Mouse (Mus musculus): ENCODE measurements around the gene Deaf1.

Deaf1 gene

DNA sequence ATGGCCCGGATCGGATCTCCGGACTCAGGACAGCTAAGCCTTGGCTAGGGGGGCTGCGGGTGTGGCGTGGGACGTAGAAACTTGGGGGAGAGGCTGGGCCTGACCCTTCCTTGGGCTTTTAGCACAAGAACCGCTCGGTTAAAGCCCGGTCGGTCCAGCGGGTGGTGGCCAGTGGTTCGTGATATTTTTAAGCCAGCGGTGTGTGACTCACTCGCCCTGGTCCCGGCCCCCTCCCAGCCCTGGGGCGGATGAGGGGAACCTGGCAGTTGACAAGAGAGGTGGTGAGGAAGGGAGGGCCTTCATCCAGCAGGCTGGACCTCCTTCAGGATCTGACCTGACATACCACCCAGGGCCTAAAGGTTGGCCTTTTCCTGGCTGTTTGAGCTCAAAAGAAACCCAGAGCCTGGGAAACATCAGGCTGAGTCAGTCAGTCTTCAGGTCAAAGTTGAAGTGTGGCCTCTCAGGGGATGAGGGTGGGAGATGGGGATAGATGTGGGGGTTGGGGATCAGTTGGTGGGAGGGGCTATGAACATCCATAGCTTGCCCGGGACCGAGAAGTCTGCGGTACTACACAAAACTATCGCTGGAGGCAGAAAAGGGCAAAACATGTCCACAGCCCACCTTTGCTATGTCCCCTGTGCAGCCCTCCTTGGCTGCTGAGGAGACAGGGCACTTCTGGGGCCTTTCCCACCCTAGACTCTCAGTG, 11.9 kb upstream of the Deaf1 start:
- no peak for DNase-seq (ENCODE audit: low read depth, low spot score)

DNA sequence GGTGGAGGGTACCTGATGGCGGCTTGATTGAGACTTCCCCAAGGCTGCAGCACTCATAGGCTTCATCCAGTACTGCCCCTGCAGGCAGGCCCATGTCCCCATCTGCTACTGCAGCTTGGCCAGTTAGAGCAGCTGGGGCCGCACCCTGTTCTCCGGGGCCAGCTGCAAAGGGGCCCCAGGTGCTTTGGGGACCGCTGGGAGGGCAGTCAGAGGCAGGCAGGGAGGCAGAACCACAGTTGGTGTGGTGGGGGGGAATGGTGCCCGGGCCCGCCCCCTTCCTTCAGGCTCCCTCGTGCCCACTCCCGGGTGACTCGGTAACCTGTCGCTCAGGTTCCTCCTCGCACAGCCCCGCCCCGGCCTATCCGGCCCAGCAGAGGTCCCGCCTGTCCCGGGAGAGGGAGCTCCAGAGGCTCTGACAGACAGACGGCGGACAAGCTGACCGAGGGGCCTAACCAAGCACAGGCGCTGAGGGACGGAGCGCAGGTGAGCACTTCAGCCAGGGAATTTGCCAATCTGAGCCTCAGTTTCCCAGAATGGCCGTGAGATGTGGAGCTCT, 11.2 kb upstream of the Deaf1 start, which contains the start of gene Eps8l2:
Gene Eps8l2, plus strand, starts transcription at position 305 of the 556 bp plus-strand sequence.
- no peak for DNase-seq (ENCODE audit: low read depth, low spot score)

DNA sequence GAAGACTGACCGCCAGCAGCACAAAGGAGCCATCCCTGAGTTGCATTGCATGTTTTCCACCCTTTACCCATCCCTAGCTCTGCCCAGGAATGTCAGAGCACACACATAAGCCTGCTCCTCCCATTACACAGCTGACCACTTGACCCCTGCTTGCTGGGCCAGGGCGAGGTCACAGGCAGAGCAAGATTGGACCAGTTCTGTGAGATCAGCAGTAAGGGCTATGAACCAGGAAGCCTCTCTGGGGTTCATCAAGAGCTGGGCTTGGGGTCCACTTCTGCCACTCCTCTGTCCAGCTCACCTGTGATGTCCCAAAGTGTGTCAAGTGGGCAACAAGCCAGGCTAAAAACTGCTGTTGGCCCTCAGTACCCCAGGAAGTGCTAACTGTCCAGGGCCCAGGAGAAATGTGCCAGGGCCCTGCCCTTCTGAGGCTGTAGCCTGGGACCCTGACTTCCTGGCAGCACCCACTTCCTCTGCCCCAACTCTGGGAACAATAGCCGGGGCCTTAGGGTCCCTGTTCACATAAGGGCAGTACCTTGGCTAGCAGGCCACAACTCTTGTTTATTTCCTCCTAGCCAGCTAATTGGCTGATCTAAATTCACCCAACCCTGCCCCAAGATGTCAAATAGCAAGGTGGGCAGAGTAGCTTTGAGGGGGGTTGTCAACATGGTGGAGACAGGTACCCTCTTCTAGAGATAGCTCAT, 10.4 kb upstream of the Deaf1 start:
- no peak for DNase-seq (ENCODE audit: low read depth, low spot score)

DNA sequence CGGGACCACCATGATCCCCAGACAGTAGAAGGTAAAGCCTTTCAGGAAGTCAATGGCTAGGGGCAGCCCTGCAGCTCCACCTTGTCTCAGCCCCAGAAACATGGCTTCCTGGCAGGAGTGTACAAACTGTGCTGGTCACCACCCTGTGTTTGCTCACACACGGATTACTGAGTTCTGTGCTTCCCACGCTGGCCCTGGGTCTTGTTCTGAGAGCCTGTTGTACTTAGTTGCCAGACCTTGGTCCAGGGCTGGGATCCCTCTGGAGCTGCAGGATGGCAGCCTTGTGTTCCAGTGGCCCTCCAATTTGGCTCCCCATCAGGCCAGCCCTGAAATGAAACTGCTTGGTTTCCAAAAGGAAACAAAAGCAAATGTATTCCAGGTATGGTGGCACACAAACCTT, 8.8 kb upstream of the Deaf1 start:
- no peak for DNase-seq (ENCODE audit: low read depth, low spot score)

DNA sequence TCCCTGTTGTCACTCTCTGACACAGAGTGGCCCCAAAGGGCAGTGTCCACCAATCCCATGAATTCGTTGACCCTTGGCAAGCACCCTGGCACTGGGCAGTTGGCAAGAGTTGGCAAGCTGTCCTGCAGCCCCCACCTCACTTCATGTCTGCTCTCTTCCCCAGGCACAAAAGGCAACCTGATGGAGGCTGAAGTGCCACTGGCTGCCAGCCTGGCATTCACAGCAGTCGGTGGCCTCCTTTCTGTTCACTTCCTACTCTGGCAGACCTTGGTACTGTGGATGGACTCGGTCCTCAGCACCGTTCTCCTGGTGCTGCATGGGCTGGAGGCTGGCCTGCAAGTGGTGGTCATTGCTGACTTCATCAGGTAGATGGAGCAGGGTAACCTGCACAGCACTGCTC, 8.2 kb upstream of the Deaf1 start:
- no peak for DNase-seq (ENCODE audit: low read depth, low spot score)

DNA sequence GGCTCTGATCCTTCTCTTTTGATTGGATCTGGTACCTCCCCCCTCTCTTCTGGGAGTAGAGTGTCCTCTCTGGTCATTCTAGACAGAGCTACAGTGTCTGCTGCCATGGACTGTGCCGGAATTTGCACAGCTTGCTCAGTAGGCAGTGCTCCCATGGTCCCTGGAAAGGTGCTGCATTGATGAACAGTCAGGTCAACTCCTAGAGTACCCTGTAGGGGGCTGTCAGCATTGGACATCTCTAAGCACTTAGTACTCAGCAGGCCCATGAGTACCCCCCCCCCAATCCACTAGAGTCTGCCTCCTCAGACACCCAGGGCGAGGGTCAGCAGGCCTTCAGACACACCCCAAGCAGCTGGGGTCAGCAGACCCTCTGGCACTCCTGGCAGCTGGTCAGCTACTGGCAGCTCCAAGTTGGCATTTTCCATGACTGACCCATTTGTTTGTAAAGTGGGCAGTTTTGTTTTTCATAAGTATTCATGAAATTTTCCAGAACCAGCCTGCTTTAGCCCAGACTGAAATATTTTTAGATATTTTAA, 7.6 kb upstream of the Deaf1 start:
- DNase-seq (ENCODE audit: low read depth, low spot score), result no peak

DNA sequence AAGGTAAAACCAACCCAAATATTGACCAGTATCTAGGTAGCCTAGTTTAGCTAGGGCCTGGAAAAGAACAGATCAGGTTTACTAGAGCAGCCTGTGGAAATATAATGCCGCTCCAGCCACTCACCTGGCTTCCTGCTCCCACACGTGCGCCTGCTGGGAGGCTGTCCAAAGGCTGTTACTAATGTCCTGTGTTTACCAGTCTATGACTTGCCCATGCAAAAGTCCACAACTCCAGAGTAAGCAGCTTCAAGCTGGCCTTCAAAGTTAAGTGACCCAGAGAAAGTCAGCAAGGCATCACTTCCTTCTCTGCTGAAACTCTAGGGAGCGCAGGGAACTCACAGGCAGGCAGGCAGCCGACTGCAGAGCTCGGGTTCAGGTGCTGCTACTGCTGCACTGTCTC, 4.5 kb upstream of the Deaf1 start:
- no peak for DNase-seq (ENCODE audit: low read depth, low spot score)

DNA sequence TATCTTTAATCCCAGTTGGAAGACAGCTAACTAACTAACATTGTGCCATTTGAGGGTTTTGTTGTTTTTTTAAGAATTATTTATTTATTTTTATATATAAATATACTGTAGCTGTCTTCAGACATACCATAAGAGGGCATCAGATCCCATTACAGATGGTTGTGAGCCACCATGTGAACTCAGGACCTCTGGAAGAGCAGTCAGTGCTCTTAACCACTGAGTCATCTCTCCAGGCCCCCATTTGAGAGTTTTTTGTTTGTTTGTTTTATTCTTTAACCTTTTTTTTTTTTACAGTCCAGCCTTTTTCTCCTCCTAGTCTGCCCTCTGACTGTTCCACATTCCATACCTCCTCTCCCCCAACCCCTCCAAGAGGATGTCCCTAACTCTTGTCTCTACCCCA, 3.2 kb upstream of the Deaf1 start:
- no peak for DNase-seq (ENCODE audit: low read depth, low spot score)

DNA sequence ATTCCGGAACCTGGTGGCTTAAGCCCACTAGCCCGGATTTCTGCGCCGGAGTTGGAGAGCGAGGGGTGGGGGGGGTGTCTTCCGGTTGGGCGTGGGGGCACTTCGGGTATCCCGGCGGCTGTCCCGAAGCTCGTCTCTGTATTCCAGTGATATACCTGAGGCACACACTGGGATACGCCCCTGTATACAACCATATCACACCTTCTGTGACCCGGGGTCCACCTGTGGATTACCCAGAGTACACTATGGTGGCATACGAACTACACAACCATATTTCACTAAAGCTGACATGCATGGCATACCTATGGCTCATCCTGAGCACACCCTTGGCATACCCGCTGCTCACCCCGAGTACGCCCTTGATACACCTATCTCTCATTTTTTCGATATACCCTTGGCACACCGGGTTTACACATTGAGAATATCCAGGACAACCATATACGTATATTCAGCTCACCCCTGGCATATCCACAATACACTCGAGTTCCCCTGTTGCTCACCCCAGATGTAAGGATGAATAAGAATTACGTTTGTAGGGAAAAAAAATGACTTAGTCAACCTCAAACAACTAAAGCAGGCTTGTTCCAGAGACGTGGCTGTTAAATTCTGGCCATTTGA, 992 bp upstream of the Deaf1 start:
- DNase-seq (ENCODE audit: low read depth, low spot score), result no peak

DNA sequence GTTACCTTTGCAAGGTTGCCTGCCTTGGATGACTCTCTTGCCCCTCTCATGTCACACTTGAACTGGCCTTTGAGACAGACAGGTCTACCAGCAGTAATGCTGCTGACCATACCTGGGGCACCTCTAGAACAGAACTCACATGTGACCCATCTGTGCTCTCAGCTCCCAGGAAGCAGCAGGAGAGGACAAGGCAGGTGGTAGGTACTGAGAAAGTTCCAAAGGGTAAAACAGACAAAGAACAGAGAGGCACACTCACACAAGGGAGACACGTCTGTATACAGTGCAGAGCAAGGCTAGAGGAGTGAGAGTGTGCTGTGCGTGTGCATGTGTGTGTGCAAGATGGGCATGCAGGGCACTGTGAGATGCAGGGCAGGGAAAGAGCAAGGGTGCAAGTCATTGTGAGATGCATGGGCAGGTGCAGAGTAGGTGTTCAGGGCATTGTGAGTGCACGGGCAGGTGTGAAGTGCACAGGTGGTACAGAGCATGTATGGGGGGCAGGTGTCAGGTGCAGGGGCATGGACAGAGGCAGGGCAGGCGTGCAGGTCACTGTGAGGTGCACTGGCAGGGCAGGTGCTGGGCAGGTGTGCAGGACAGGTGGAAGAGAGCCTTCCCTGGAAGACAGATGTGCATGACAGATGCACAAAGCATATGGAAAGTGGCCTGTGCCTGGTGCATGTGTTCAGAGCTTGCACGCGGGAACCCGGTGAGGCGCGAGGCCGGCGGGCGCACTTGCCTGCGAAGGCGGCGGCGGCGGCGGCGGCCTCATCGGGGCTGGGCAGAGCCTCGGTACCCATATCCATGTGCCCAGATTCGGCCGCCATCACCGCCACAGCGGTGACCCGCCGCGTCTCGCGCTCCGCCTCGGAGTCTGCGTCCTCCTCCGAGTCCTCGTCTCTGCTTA, 694 bp downstream of the Deaf1 start:
- DNase-seq (ENCODE audit: low read depth, low spot score), result peak; percentile 25

DNA sequence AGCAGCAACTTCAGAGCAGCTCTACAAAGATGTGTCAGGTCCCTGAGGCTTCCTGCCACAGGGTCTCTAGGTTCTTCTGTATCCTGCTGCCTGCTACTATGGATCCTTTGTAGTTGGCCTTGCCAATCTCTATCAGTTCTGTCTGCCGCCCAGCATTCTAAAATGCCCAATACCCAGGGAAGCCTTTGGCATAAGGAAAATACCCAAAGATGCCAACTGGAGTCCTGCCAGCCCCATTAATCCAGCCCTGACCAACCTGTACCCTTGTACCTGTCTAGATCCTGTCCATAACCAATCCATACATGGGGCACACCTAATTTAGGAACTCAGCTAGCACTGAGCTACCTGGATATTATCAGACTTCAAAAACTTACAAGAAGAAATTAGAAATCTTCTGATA, 2.8 kb downstream of the Deaf1 start:
- no peak for DNase-seq (ENCODE audit: low read depth, low spot score)

DNA sequence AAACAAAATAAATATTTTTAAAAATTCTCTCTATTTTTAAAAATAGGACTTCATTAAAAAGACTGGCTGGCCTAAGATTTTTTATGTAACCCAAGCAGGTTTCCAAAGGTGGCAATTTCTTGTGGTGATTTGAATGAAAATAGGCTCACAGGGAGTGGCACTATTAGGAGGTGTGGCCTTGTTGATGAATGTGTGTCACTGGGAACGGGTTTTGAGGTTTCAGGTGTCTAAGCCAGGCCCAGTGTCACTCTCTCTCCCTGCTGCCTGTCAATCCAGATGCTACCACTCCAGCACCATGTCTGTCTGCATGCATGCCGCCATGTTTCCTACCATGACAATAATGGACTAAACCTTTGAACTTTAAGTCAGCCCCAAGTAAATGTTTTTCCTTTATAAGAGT, 8.0 kb downstream of the Deaf1 start:
- DNase-seq (ENCODE audit: low read depth, low spot score), result no peak

DNA sequence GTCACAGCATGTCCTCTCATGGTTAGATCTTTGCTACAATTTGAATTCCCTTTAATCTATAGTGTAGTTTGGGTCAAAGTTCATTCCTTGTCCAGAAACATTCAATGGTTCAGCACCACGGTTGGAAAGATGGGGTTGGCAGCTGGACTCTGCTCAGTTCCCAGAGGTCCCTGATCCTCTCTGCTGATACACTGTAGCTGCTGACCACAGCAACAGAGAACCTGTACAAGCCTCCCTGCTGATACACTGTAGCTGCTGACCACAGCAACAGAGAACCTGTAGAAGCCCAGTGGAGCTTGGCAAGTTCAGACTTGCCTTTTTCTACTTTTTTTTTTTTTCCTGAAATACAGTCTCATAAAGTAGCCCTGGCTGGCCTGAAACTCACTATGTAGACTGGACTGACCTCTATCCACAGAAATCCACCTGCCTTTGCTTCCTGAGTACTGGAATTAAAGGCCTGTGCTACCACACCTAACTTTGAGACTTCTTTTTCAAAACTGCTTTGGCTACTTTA, 9.8 kb downstream of the Deaf1 start:
- DNase-seq (ENCODE audit: low read depth, low spot score), result no peak

DNA sequence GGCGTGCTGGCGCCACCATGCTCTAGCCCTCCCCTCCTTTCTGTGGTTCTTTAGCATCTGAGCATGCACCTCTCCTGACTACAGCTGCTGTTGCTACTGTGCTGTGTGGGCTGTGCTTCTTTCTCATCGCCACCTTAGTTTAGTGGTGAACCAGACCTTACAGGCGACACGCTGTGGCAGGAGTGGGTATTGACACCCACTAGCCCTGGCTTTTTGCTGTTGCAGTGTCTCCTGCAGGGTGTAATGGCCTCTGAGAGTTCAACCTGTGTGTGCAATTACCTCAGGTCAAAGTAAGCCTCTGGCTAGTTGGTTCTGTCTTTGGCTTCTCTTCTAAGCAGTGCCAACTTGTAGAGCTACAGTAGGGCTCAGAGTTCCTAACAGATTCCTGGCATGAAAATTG, 11.5 kb downstream of the Deaf1 start:
- no peak for DNase-seq (ENCODE audit: low read depth, low spot score)

DNA sequence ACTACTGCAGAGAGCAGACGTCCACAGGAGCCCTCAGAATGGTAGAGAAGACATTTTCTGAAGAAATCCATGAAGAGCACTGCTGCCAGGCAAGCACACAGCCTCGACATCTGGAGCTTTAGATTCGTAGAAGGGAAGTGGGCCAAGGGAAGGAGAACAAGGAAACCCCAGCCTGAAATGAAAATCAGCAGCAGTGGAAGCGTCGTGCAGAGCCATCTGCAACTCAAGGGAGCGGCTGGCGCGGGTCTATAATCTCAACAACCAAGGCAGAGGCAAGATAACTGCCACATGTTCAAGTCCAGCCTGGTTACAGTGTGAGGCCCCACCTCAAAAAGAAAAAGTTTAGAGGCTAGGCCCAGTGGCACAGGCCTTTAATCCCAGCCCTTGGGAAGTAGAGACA, 12.4 kb downstream of the Deaf1 start:
- DNase-seq (ENCODE audit: low read depth, low spot score), result no peak

DNA sequence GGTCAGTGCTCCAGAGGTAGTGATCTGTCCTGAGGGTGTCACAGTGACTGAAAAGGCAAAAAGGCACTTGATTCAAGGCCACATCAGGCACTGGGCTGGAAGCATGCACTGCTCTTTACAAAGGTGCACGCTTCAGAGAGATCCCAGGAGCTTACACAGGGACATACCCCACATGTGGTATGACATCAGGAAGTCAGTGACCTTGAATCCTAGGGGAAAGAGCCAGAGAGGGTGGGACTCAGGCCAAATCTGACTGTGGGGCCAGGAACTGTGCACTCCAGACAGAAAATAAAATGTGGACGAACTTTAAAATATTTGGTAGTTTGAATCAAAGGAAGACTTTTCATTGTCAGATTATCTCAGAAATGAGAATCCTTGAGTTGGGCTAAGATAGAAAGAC, 13.1 kb downstream of the Deaf1 start:
- DNase-seq (ENCODE audit: low read depth, low spot score), result no peak

DNA sequence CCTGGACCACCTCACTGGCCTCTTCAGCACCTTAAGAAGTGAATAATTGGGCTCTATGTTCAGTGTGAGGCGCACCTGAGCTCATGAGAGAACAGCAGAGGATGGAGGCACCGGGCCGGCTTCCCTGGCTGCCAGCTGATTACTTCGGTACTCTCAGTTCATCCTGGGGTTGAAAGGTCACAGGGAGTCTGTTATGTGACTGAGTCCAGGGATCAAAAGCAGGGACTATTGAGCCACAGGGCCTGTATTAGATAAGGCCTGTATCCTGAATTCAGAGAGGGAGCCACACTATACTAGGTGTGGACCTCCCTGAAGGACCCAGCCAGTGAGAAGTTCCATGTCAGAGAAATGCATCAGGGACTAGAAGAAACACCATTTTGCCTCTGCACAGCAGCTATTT, 23.0 kb downstream of the Deaf1 start:
- DNase-seq (ENCODE audit: low read depth, low spot score), result no peak

DNA sequence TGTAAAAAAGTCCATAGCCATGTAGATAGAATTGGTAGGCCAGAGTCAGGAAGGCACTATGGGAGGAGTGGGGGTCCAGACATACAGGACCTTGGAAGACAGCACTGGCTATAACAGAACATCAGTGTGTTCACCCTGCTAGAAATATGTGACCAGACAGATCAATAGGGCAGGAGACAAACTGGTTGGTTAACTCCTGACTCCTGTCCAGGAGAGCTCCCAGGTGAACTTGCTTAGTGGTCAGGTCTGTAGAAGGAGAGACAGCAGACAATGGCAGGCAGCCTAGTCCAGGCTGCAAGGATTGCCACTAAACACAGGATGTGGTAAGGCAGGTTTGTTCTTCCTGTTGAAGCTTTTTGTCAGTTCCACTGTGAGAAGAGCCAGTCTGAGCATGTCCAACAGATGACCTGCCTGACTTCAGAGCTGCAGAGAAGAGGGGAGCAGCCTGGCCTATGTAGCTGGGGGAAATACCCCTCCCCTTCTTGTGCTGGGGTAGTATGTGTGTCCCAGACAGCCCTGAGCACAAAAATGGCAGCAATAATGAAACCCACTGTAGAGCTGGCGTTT, 24.7 kb downstream of the Deaf1 start:
- no peak for DNase-seq (ENCODE audit: low read depth, low spot score)

DNA sequence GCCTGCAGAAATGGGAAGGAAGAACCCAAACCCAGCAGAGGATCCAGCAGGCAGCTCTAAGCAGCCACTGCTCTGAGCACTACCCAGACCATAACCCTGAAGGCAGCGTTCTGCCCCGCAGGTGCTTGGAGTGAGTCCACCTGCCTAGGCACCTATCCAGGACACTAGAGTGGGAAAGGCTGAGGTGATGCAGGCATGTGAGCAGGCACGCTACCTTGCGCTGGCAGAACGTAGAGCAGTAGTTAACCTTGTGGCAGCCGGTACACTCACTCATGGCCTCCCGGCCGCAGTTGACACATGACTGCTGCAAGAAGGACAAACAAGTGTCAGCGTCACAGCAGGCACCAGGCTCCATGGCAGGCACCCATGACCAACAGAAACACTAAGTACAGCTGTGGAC, 26.1 kb downstream of the Deaf1 start:
- DNase-seq (ENCODE audit: low read depth, low spot score), result no peak

DNA sequence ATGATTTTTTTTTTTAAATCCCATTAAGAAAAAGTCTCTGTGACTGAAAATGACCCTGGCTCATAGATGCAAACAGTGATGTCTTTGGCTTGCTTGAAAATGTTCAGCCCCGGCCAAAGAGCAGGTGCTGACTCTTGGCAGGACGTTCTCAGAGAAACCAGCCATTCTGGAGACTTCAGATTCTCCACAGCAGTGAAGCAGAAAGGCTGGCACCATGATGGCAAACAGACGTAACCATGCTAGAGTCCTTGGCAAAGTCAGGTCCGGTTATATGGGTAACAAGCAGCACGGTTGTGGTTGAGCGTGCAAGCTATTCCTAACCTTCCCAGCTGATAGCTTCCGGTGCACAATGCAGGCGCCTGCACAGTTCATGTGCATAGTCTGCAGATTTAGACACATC, 28.3 kb downstream of the Deaf1 start:
- no peak for DNase-seq (ENCODE audit: low read depth, low spot score)
